Mouse (Mus musculus) erythroblast, embryonic 14.5 days (primary cell): ENCODE measurements around the gene Syngr1. TPM values are rescaled to one million over a fixed set of nuclear protein-coding genes. Genes with fewer than 3 reads are reported as not detected.

Experiments used
- H3K27me3 ChIP-seq: 2 replicates; pipeline ENCODE4 v1.6.1; 2012; ENCODE audit warnings: inconsistent platforms; ENCODE audit not compliant: control insufficient read depth
- H3K36me3 ChIP-seq: 2 replicates; pipeline ENCODE4 v1.6.1; 2012; ENCODE audit warnings: mild to moderate bottlenecking, inconsistent platforms; ENCODE audit not compliant: control insufficient read depth
- H3K4me1 ChIP-seq: 2 replicates; pipeline ENCODE4 v1.6.1; 2012; ENCODE audit warnings: inconsistent platforms; ENCODE audit not compliant: control insufficient read depth
- H3K4me3 ChIP-seq: replicated peaks from 2 replicates; pipeline ENCODE3; 2012; ENCODE audit warnings: moderate library complexity, mild to moderate bottlenecking, inconsistent platforms
- H3K9me3 ChIP-seq: 2 replicates; pipeline ENCODE4 v1.6.1; 2012; ENCODE audit warnings: low read length, inconsistent platforms, mixed read lengths; ENCODE audit not compliant: control insufficient read depth
- GATA1 ChIP-seq: IDR thresholded peaks from 2 replicates; pipeline ENCODE4 v1.6.1; 2012; ENCODE audit warnings: low read length, inconsistent platforms, mixed read lengths
- TAL1 ChIP-seq: IDR thresholded peaks from 3 replicates; pipeline ENCODE4 v1.6.1; 2012; ENCODE audit warnings: low read length, inconsistent platforms, mixed read lengths
- polyA plus RNA-seq: library from polyadenylated mRNA; stranded (reverse); fragments of >175 nt; gene quantifications from 2 replicates; pipeline ENCODE4 v1.2.3, GENCODE M21; 2012

Syngr1 gene
- polyA plus RNA-seq, 1 experiment, result 0.41 TPM

DNA sequence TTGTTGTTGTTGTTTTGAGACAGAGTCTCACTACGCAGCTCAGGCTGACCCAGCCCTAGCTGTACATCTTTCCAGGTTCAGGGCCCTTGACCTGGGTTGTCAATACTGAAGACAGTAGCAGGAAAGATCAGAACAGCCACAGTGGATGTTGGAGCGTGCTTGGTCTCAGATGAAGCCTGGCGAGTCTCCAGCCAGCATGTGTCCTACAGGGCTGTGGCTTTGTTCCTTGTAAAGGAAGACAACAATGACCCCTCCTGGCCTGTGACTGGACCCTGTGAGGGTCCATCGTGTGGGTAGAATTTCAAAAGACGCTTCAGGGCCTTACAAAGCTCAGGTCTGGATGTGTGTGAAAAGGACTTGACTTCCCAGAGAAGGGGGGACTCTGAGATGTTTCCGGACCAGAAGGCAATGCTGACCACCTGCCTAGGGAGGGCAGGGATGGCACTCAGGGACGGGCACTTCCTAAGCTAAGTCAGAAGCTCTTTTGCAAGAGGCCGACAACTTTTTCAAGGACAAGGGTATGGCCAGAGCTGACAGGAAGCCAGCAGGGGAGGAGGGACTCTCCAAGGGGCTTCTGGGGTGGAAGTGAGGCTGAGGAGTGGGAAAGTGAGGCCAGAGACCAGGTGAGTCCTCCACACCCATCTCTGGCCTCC lies 37.6 kb upstream of the Syngr1 start:
- Histone ChIP-seq H3K36me3 (no peaks in the 10 kb centered on the region), H3K4me1 (peaks cover 7% of the 10 kb centered on the region), H3K27me3 (no peaks in the 10 kb centered on the region), H3K9me3 (no peaks in the 10 kb centered on the region), H3K4me3 (no peak overlapping the region)
- TF ChIP-seq GATA1 (no peak), TAL1 (no peak)

- H3K4me3 ChIP-seq, result no peak overlapping the region
- no peaks in the 10 kb centered on the region for H3K36me3 ChIP-seq
- peaks cover 7% of the 10 kb centered on the region for H3K4me1 ChIP-seq
- H3K27me3 ChIP-seq, result no peaks in the 10 kb centered on the region
- TF ChIP-seq TAL1 (no peak), GATA1 (no peak)
- no peaks in the 10 kb centered on the region for H3K9me3 ChIP-seq
Observed at GRCm38 (mm10) chr15:80054034-80054710, 37.0 kb upstream of the Syngr1 start.

- Histone ChIP-seq H3K4me1 (peaks cover 7% of the 10 kb centered on the region), H3K27me3 (peaks cover 3% of the 10 kb centered on the region), H3K36me3 (no peaks in the 10 kb centered on the region), H3K4me3 (no peak overlapping the region), H3K9me3 (no peaks in the 10 kb centered on the region)
- no peak for TF ChIP-seq TAL1
- TF ChIP-seq GATA1, result no peak
Observed at GRCm38 (mm10) chr15:80058151-80058550, 33.0 kb upstream of the Syngr1 start.

GRCm38 (mm10) chr15:80059606-80060005 lies 31.5 kb upstream of the Syngr1 start:
- TF ChIP-seq TAL1 (no peak), GATA1 (no peak)
- Histone ChIP-seq H3K4me3 (no peak overlapping the region), H3K9me3 (no peaks in the 10 kb centered on the region; the same call in 1 of the 2 replicates), H3K27me3 (peaks cover 4% of the 10 kb centered on the region), H3K36me3 (no peaks in the 10 kb centered on the region), H3K4me1 (no peaks in the 10 kb centered on the region; the same call in 1 of the 2 replicates)

DNA sequence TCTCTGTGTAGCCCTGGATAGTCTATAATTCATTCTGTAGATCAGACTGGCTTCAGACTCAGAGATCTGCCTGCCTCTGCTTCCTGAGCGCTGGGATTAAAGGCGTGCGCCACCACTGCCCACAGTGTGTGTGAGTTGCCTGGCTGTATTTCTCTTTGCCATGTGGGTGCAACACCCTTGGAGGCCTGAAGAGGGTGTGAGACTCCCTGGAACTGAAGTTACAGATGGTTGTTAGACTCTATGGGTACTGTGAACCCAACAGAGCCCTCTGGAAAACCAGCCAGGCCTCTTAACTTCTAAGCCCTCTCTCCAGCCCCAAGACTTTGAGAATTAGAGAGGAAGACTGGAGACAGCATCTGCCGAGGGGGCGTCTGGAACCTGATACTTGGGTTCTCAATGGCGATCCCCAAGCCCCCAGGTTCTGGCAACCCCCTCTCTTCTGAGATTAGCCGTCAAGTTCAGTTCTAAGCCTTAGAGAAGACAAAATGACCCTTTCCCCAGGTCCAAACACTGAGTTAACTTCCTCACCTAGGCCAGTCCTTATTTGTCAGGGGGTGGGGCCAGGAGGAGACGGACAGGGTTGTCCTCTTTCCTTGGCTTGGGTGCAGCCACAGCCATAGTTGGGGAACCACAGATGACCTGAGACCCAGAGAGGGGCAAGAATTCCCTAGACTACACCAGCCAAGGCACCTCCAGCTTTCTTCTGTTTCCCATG lies 30.6 kb upstream of the Syngr1 start:
- no peaks in the 10 kb centered on the region; the same call in 1 of the 2 replicates for H3K9me3 ChIP-seq
- H3K4me1 ChIP-seq, result no peaks in the 10 kb centered on the region; the same call in 1 of the 2 replicates
- no peak for TF ChIP-seq GATA1
- no peak for TF ChIP-seq TAL1
- H3K27me3 ChIP-seq, result peaks cover 7% of the 10 kb centered on the region
- H3K36me3 ChIP-seq, result no peaks in the 10 kb centered on the region
- no peak overlapping the region for H3K4me3 ChIP-seq

- no peak overlapping the region for H3K4me3 ChIP-seq
- TF ChIP-seq TAL1, result no peak
- no peak for TF ChIP-seq GATA1
- no peaks in the 10 kb centered on the region for H3K36me3 ChIP-seq
- no peaks in the 10 kb centered on the region; the same call in 1 of the 2 replicates for H3K9me3 ChIP-seq
- peaks cover 7% of the 10 kb centered on the region for H3K27me3 ChIP-seq
- no peaks in the 10 kb centered on the region; the same call in 1 of the 2 replicates for H3K4me1 ChIP-seq
Observed at GRCm38 (mm10) chr15:80061071-80061550, 30.0 kb upstream of the Syngr1 start.

GRCm38 (mm10) chr15:80062339-80062738 lies 28.8 kb upstream of the Syngr1 start:
- no peak overlapping the region for H3K4me3 ChIP-seq

GRCm38 (mm10) chr15:80062821-80063220 lies 28.3 kb upstream of the Syngr1 start:
- TF ChIP-seq TAL1 (no peak), GATA1 (no peak)
- H3K9me3 ChIP-seq, result no peaks in the 10 kb centered on the region; the same call in 1 of the 2 replicates
- H3K36me3 ChIP-seq, result no peaks in the 10 kb centered on the region
- peaks cover 4% of the 10 kb centered on the region for H3K4me1 ChIP-seq
- peaks cover 20% of the 10 kb centered on the region for H3K27me3 ChIP-seq
- H3K4me3 ChIP-seq, result no peak overlapping the region

More at GRCm38 (mm10) chr15:80062339-80062738, 28.8 kb upstream of the Syngr1 start:
- no peaks in the 10 kb centered on the region for H3K36me3 ChIP-seq
- H3K4me1 ChIP-seq, result peaks cover 2% of the 10 kb centered on the region
- no peaks in the 10 kb centered on the region; the same call in 1 of the 2 replicates for H3K9me3 ChIP-seq
- peaks cover 16% of the 10 kb centered on the region for H3K27me3 ChIP-seq
- TF ChIP-seq GATA1 (no peak), TAL1 (no peak)

DNA sequence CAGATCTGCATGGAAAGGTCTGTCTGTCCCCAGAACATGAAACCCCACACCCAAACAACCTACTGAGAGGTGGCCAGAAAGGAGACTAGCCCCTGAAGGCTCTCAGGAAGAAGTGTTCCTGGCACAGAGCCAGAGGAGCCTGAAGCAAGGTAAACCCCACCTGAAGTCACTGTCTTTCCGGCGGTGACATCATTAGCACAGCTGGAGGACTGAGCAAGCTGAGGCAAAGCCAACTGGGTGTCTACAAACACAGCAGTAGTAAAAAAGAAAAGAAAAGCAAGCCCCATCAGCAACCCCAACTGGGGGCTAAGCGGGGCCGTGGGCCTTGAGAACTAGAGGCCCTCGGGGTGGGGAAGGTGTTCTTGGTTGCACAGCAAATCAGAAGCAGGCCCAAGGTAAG lies 26.2 kb upstream of the Syngr1 start:
- no peak for TF ChIP-seq GATA1
- TF ChIP-seq TAL1, result no peak
- Histone ChIP-seq H3K4me3 (no peak overlapping the region), H3K4me1 (peaks cover 4% of the 10 kb centered on the region), H3K27me3 (peaks cover 33% of the 10 kb centered on the region), H3K9me3 (no peaks in the 10 kb centered on the region; the same call in 1 of the 2 replicates), H3K36me3 (no peaks in the 10 kb centered on the region)
